Mouse (Mus musculus): ENCODE results near the gene Stard7.
A peak's percentile ranks its signal among the peaks of the same experiment; 100 is the strongest.
"Not testable (repeated sequence)": the region's sequence is repeated elsewhere in the genome, so short reads cannot be mapped to it uniquely, and the experiment has no call there.

Gene Stard7

GRCm38 (mm10) chr2:127275551-127276320, 5.7 kb downstream of the Stard7 start:
- DNase-seq (ENCODE audit: low spot score in 2 of 2): no peak

DNA sequence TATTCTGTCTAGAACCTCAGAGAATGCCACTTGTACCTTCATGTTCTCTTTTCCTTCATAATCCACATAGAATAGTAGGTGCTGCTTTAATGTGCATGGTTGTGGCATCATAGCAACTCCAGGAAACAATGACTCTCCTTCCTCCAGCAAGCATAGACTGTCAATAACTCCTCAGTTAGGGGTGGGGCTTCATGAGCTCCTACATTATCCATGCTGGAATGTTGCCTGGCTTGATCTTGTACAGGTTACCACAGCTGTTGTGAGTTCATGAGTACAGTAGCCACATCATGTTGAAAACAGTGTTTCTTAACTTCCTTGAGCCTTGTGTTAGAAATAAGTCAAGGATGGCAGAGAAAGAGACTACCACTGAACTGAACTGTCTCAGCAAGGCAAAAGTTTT, 8.1 kb downstream of the Stard7 start:
- DNase-seq (ENCODE audit: low spot score in 2 of 2): no peak

DNA sequence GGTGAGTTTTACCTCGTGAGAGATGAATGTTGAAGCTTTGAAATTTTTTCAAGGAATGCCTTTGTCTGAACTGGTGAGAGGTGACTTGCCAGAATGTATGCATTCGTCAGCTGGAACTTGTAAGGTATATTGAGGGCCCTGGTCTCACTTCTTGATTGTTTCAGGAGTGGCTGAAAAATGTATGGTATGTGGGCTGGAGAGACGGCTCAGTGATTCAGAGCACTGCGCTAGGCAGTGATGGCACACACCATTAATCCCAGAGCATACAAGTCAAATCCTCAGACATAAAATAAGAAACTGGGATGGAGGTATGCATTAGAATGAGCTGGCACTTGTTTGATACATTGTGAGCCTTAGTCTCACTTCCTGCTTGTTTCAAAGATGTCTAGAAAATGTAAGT, 22.2 kb downstream of the Stard7 start:
- no peak for DNase-seq (ENCODE audit: low spot score in 2 of 2)

- DNase-seq (ENCODE audit: low spot score in 2 of 2): peak in 1 of 2 experiments; percentile 9
Observed at GRCm38 (mm10) chr2:127297001-127297805, 27.2 kb downstream of the Stard7 start.

- DNase-seq (ENCODE audit: low spot score in 2 of 2): no peak
Observed at GRCm38 (mm10) chr2:127298056-127298455, 28.0 kb downstream of the Stard7 start.

- no peak for DNase-seq (ENCODE audit: low spot score in 2 of 2)
Observed at GRCm38 (mm10) chr2:127300701-127301100, 30.7 kb downstream of the Stard7 start.

- no peak for DNase-seq (ENCODE audit: low spot score in 2 of 2)
Observed at GRCm38 (mm10) chr2:127301883-127302282, 31.9 kb downstream of the Stard7 start.

- not testable (repeated sequence) for DNase-seq (ENCODE audit: low spot score in 2 of 2)
Observed at GRCm38 (mm10) chr2:127304192-127304591, 34.2 kb downstream of the Stard7 start.

DNA sequence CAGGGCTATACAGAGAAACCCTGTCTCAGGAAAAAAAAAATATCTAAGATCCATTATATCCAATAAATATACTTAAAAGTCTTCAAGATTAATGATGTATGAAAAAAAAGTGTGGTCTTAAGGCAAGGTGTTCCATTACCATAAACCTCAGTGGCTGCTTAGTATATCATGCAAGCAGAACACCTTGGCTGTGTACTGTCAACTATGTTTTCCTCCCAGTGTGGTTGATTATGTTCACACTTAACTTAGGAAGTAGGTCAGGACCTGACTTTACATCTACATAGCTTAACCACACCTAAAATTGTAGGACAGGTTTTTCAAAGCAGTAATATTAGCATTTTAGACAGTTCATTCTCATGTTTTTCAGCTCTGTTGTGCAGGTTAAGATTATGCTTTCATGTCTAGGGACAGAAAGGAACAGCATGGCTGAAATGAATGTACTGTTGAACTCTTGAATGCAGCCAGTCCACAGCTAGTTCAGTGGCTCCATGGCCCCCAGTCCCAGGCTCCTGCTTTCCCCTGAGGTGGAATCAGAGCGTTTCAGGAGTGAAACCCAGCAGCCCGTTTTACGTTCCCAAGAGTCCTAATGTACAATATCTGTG, 34.7 kb downstream of the Stard7 start:
- DNase-seq (ENCODE audit: low spot score in 2 of 2): no peak

GRCm38 (mm10) chr2:127306123-127306522, 36.1 kb downstream of the Stard7 start:
- no peak for DNase-seq (ENCODE audit: low spot score in 2 of 2)

- DNase-seq (ENCODE audit: low spot score in 2 of 2): no peak
Observed at GRCm38 (mm10) chr2:127307179-127307578, 37.2 kb downstream of the Stard7 start.

DNA sequence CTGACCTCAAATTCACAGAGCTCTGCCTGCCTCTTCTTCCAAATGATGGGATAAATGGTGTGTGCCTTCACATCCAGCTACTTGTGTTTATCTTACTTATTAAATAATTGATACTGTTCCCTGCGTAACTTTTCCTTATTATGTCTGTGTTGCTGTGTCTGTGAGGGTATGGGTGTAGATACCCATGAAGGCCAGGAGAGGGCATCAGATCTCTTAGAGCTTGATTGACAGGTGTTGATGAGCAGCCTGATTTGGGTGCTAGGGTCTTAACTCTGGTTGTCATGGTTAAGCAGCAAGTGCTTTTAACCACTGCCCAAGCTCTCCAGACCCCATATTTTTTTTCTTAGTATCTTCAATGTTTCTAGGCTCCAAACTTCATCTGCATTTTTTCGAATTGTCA, 38.6 kb downstream of the Stard7 start:
- no peak for DNase-seq (ENCODE audit: low spot score in 2 of 2)

DNA sequence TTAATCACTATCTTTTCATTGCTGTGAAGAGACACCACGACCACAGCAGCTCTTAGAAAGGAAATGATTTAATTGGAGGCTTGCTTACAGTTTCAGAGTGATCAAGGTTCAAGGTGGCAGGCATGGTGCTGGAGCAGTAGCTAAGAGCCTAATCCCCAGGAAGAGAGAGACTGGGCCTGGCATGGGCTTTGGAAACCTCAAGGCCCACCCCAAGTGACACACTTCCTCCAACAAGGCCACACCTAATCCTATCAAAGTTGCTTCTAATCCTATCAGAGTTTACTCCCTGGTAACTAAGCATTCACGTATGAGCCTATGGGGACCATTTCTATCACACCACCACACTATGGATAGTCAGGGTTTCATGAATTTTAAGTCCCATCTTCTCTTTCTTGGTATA, 40.2 kb downstream of the Stard7 start:
- DNase-seq (ENCODE audit: low spot score in 2 of 2): no peak

DNA sequence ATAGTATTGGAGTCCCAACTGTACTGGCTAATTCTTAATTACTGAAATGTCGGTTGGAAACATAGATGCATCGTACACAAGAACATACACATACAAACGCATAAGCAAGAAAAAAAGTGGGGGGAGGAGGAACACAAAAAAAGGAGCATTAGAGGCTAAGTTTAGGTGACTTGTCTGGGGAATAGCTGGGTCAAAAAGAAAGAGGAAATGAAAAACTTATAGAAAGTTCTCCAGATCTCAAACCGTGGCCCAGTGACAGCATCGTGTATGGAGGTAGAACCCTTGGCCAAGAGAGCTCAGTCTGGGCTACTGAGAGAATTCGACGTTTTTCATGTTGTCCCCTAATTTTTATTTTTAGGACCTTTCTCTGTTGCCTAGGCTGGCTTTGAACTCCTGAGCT, 40.7 kb downstream of the Stard7 start:
- no peak for DNase-seq (ENCODE audit: low spot score in 2 of 2)

- no peak for DNase-seq (ENCODE audit: low spot score in 2 of 2)
Observed at GRCm38 (mm10) chr2:127311193-127311592, 41.2 kb downstream of the Stard7 start.

DNA sequence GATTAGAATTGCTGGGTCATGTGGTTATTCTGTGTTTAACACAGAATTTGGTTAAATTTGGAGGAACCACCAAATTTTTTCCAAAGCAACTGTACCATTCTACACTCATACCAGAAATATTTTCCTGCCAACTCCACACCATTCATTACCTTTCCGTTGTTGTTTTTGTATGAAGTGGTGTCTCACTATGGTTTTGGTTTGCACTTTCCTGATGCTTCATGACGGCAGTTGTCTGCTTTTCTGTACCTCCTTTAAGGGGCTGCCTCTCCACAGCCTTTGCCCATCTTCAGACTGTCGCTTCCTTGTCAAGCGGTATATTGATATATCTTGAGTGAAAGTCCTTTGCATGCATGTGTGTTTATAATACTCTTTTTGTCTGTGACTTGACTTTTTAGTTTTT, 42.8 kb downstream of the Stard7 start:
- no peak for DNase-seq (ENCODE audit: low spot score in 2 of 2)

- DNase-seq (ENCODE audit: low spot score in 2 of 2): no peak
Observed at GRCm38 (mm10) chr2:127313878-127314277, 43.9 kb downstream of the Stard7 start.

- no peak for DNase-seq (ENCODE audit: low spot score in 2 of 2)
Observed at GRCm38 (mm10) chr2:127314467-127315154, 44.6 kb downstream of the Stard7 start.

DNA sequence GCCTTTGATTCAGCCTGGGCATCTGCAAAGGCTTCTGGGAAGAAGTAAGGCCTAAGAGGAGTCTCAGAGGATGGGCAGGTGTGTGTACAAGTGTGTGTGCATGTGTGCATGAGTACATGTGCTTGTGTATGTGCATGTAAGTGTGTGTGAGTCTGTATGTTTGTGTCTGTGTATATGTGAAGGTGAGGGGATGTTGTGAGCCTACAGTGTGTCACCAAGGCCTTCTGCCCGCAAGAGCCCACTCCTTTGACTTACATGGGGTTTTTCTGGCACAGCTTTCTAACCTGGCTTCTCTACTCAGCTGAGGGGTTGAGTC, 45.1 kb downstream of the Stard7 start:
- no peak for DNase-seq (ENCODE audit: low spot score in 2 of 2)

DNA sequence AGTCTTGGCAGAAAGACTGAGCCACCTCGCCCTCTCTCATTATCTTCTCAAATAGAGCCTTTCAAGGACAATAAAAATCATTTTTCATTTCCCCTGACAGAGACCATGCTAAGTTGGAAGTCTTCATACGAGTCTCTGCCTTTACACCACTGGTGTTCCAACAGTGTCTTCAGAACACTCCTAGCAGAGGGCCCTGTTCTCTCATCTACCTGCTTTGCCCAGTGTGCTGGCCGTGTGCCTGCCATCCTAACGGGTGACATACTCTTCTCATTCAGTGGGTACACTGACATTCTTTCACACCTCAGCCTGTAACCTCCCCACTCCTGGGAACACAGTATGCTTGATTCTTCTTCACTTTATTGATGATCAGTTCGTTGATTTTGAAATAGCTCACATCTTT, 46.4 kb downstream of the Stard7 start:
- no peak for DNase-seq (ENCODE audit: low spot score in 2 of 2)

DNA sequence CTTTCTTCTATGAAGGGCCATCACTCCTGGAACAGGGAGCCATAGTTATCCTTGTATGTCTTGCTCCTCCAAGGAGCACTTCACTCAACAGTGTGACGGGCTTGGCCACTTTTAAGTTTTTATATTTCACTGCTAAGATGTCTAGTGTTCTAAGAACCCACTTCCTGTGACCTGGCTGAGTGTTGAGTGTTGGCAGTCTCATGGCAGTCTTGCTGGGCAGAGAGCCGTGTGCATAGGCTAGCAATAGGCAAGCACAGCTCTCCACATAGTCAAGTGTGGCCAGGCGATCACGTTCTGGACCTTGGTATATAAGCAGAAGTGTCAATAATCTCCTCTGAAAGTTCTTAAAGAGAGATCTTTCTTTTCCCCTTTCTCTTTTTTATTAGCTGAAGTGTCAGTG, 48.1 kb downstream of the Stard7 start:
- DNase-seq (ENCODE audit: low spot score in 2 of 2): no peak

DNA sequence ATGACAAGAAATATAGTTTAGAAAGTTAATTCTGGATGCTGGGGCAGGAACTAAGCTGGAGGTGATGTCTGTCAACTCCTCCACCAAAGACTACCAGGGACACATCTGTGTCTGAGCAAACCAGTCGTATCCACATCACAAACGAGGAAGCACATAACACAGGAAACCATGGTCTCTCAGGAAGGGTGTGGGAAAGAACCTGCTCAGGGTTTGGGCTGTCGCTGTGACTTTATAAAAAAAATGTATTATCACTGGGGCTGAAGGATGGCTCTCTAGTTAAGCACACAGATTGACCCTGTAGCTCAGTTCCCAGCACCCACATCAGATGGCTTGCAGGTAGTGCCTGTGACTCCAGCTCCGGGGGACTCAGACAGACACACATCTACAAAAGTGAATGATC, 49.1 kb downstream of the Stard7 start:
- DNase-seq (ENCODE audit: low spot score in 2 of 2): no peak
